Mouse (Mus musculus): Measurements from ENCODE around the gene Nmnat1. TPM values are rescaled to one million over a fixed set of nuclear protein-coding genes. Genes with fewer than 3 reads are reported as not detected.
"Not testable (repeated sequence)": the region's sequence is repeated elsewhere in the genome, so short reads cannot be mapped to it uniquely, and the experiment has no call there.

Gene Nmnat1
- polyA plus RNA-seq, 1 experiment from 2014 or later: 12.0 TPM

- peaks cover 18% of the 10 kb centered on the region for H3K4me1 ChIP-seq (replicated peaks)
- WGBS: 78% methylated on average over 1 of the region's 1 CpGs
- no peaks in the 10 kb centered on the region for H3K9me3 ChIP-seq (replicated peaks)
- no peak for ATAC-seq (ENCODE audit: insufficient number of reproducible peaks, low FRiP score)
- no peak overlapping the region for H3K4me2 ChIP-seq
- no peak overlapping the region for H3K4me3 ChIP-seq
- H3K27ac ChIP-seq (ENCODE audit: poor library complexity, severe bottlenecking): no peak overlapping the region
- H3K27me3 ChIP-seq (replicated peaks): no peaks in the 10 kb centered on the region
- H3K36me3 ChIP-seq: no peaks in the 10 kb centered on the region
- no peak overlapping the region for H3K9ac ChIP-seq
Observed at GRCm38 (mm10) chr4:149459425-149459824, 25.6 kb downstream of the Nmnat1 start.

- ATAC-seq (ENCODE audit: insufficient number of reproducible peaks, low FRiP score): no peak
- Histone ChIP-seq H3K9me3 (replicated peaks) (no peaks in the 10 kb centered on the region), H3K4me3 (no peak overlapping the region), H3K27me3 (replicated peaks) (no peaks in the 10 kb centered on the region), H3K27ac (ENCODE audit: poor library complexity, severe bottlenecking) (no peak overlapping the region), H3K4me2 (no peak overlapping the region), H3K4me1 (replicated peaks) (peaks cover 17% of the 10 kb centered on the region), H3K9ac (no peak overlapping the region), H3K36me3 (no peaks in the 10 kb centered on the region)
- 51% methylated on average over 5 of the region's 5 CpGs for WGBS
Observed at GRCm38 (mm10) chr4:149458526-149458925, 26.5 kb downstream of the Nmnat1 start.

- no peak overlapping the region for H3K4me2 ChIP-seq
- no peaks in the 10 kb centered on the region for H3K36me3 ChIP-seq
- H3K27ac ChIP-seq (ENCODE audit: poor library complexity, severe bottlenecking): no peak overlapping the region
- no peak overlapping the region for H3K4me3 ChIP-seq
- H3K9ac ChIP-seq: no peak overlapping the region; the same call in 1 of the 2 replicates
- ATAC-seq (ENCODE audit: insufficient number of reproducible peaks, low FRiP score): 0 out of 2 replicates have a peak, but pooled peaks have one; percentile 15
- H3K9me3 ChIP-seq (replicated peaks): no peaks in the 10 kb centered on the region
- peaks cover 16% of the 10 kb centered on the region for H3K4me1 ChIP-seq (replicated peaks)
- 65% methylated on average over 6 of the region's 6 CpGs for WGBS
- no peaks in the 10 kb centered on the region for H3K27me3 ChIP-seq (replicated peaks)
Observed at GRCm38 (mm10) chr4:149457831-149458430, 27.1 kb downstream of the Nmnat1 start.

- not testable (repeated sequence) for ATAC-seq (ENCODE audit: insufficient number of reproducible peaks, low FRiP score); H3K36me3 ChIP-seq; H3K9ac ChIP-seq; H3K27me3 ChIP-seq (replicated peaks); H3K4me3 ChIP-seq; H3K4me2 ChIP-seq; H3K9me3 ChIP-seq (replicated peaks); H3K27ac ChIP-seq (ENCODE audit: poor library complexity, severe bottlenecking)
- 78% methylated on average over 27 of the region's 27 CpGs for WGBS
- peaks cover 11% of the 10 kb centered on the region for H3K4me1 ChIP-seq (replicated peaks)
Observed at GRCm38 (mm10) chr4:149457163-149457562, 27.8 kb downstream of the Nmnat1 start.

- Histone ChIP-seq H3K4me1 (replicated peaks) (peaks cover 3% of the 10 kb centered on the region; the same call in 1 of the 2 replicates), H3K27me3 (replicated peaks) (no peaks in the 10 kb centered on the region), H3K27ac (ENCODE audit: poor library complexity, severe bottlenecking) (no peak within 1 kb of the TSS), H3K4me3 (no peak within 1 kb of the TSS), H3K9me3 (replicated peaks) (peaks cover 4% of the 10 kb centered on the region; the same call in 1 of the 2 replicates), H3K4me2 (no peak within 1 kb of the TSS), H3K36me3 (no peaks in the 10 kb centered on the region), H3K9ac (no peak within 1 kb of the TSS)
- 51% methylated on average over 8 of the region's 8 CpGs for WGBS
- ATAC-seq (ENCODE audit: insufficient number of reproducible peaks, low FRiP score): peak; percentile 29; the same call in 1 of the 2 replicates
Observed at GRCm38 (mm10) chr4:149454879-149455278, 30.1 kb downstream of the Nmnat1 start, which contains the start of gene Rbp7. Gene Rbp7, minus strand, starts transcription at chr4:149454978.

- Histone ChIP-seq H3K4me1 (replicated peaks) (peaks cover 3% of the 10 kb centered on the region; the same call in 1 of the 2 replicates), H3K4me2 (no peak overlapping the region), H3K27me3 (replicated peaks) (no peaks in the 10 kb centered on the region), H3K9me3 (replicated peaks) (peaks cover 4% of the 10 kb centered on the region; the same call in 1 of the 2 replicates), H3K9ac (no peak overlapping the region), H3K4me3 (no peak overlapping the region), H3K27ac (ENCODE audit: poor library complexity, severe bottlenecking) (no peak overlapping the region), H3K36me3 (no peaks in the 10 kb centered on the region)
- ATAC-seq (ENCODE audit: insufficient number of reproducible peaks, low FRiP score): no peak
- WGBS: 75% methylated on average over 17 of the region's 17 CpGs
Observed at GRCm38 (mm10) chr4:149454263-149454662, 30.7 kb downstream of the Nmnat1 start.

GRCm38 (mm10) chr4:149453656-149454055 lies 31.3 kb downstream of the Nmnat1 start:
- no peak for ATAC-seq (ENCODE audit: insufficient number of reproducible peaks, low FRiP score)
- Histone ChIP-seq H3K36me3 (no peaks in the 10 kb centered on the region), H3K27ac (ENCODE audit: poor library complexity, severe bottlenecking) (no peak overlapping the region)

GRCm38 (mm10) chr4:149450636-149451035 lies 34.4 kb downstream of the Nmnat1 start:
- no peaks in the 10 kb centered on the region for H3K27me3 ChIP-seq (replicated peaks)
- no peak for ATAC-seq (ENCODE audit: insufficient number of reproducible peaks, low FRiP score)
- H3K36me3 ChIP-seq: no peaks in the 10 kb centered on the region
- H3K9me3 ChIP-seq (replicated peaks): peaks cover 4% of the 10 kb centered on the region; the same call in 1 of the 2 replicates
- H3K4me1 ChIP-seq (replicated peaks): peaks cover 6% of the 10 kb centered on the region
- no peak overlapping the region for H3K9ac ChIP-seq
- H3K4me2 ChIP-seq: no peak overlapping the region
- H3K27ac ChIP-seq (ENCODE audit: poor library complexity, severe bottlenecking): no peak overlapping the region
- H3K4me3 ChIP-seq: no peak overlapping the region
- WGBS: 79% methylated on average over 3 of the region's 3 CpGs

More at GRCm38 (mm10) chr4:149453656-149454055, 31.3 kb downstream of the Nmnat1 start:
- peaks cover 3% of the 10 kb centered on the region; the same call in 1 of the 2 replicates for H3K4me1 ChIP-seq (replicated peaks)
- peaks cover 4% of the 10 kb centered on the region; the same call in 1 of the 2 replicates for H3K9me3 ChIP-seq (replicated peaks)
- no peak overlapping the region for H3K4me2 ChIP-seq
- no peak overlapping the region for H3K9ac ChIP-seq
- no peaks in the 10 kb centered on the region for H3K27me3 ChIP-seq (replicated peaks)
- 77% methylated on average over 4 of the region's 4 CpGs for WGBS
- no peak overlapping the region for H3K4me3 ChIP-seq

GRCm38 (mm10) chr4:149446309-149446708 lies 38.7 kb downstream of the Nmnat1 start:
- no peak overlapping the region for H3K4me3 ChIP-seq
- 38% methylated on average over 1 of the region's 1 CpGs for WGBS
- ATAC-seq (ENCODE audit: insufficient number of reproducible peaks, low FRiP score): no peak
- peaks cover 18% of the 10 kb centered on the region for H3K4me1 ChIP-seq (replicated peaks)
- no peak overlapping the region for H3K9ac ChIP-seq
- no peaks in the 10 kb centered on the region for H3K9me3 ChIP-seq (replicated peaks)
- peak overlapping the region; percentile 84 for H3K27ac ChIP-seq (ENCODE audit: poor library complexity, severe bottlenecking)
- H3K4me2 ChIP-seq: peak overlapping the region; percentile 72
- H3K36me3 ChIP-seq: no peaks in the 10 kb centered on the region
- H3K27me3 ChIP-seq (replicated peaks): no peaks in the 10 kb centered on the region

GRCm38 (mm10) chr4:149445868-149446267 lies 39.1 kb downstream of the Nmnat1 start:
- peak; percentile 77 for ATAC-seq (ENCODE audit: insufficient number of reproducible peaks, low FRiP score)

GRCm38 (mm10) chr4:149444964-149445701 lies 39.9 kb downstream of the Nmnat1 start:
- WGBS: under 1% methylated on average over 36 of the region's 36 CpGs
- H3K36me3 ChIP-seq: no peaks in the 10 kb centered on the region

More at GRCm38 (mm10) chr4:149445868-149446267, 39.1 kb downstream of the Nmnat1 start:
- peaks cover 18% of the 10 kb centered on the region for H3K4me1 ChIP-seq (replicated peaks)
- no peaks in the 10 kb centered on the region for H3K36me3 ChIP-seq
- no peaks in the 10 kb centered on the region for H3K27me3 ChIP-seq (replicated peaks)
- H3K27ac ChIP-seq (ENCODE audit: poor library complexity, severe bottlenecking): peak overlapping the region; percentile 84
- H3K4me2 ChIP-seq: peak overlapping the region; percentile 72
- 2% methylated on average over 11 of the region's 11 CpGs for WGBS
- H3K9ac ChIP-seq: 0 out of 2 replicates have a peak overlapping the region, but pooled peaks have one; percentile 3
- peak overlapping the region; percentile 39 for H3K4me3 ChIP-seq
- H3K9me3 ChIP-seq (replicated peaks): no peaks in the 10 kb centered on the region

More at GRCm38 (mm10) chr4:149444964-149445701, 39.9 kb downstream of the Nmnat1 start:
- Histone ChIP-seq H3K9me3 (replicated peaks) (no peaks in the 10 kb centered on the region), H3K27ac (ENCODE audit: poor library complexity, severe bottlenecking) (peak overlapping the region; percentile 84), H3K9ac (peak overlapping the region; percentile 73), H3K27me3 (replicated peaks) (no peaks in the 10 kb centered on the region), H3K4me1 (replicated peaks) (peaks cover 18% of the 10 kb centered on the region), H3K4me2 (peak overlapping the region; percentile 72), H3K4me3 (peak overlapping the region; percentile 39)
- ATAC-seq (ENCODE audit: insufficient number of reproducible peaks, low FRiP score): peak; percentile 94

Data from heart, embryonic 12.5 days (tissue).